Mouse (Mus musculus) spleen, postnatal 4 days (tissue): ENCODE data around the gene Zbtb40.
A peak's percentile ranks its signal among the peaks of the same experiment; 100 is the strongest.

Experiments
- DNase-seq, 2 experiments: peaks; one replicate each; pipeline ENCODE4 v3.0.0; 2022; ENCODE audit warnings: low spot score in 2 of 2

Gene Zbtb40

GRCm38 (mm10) chr4:136977244-136977643 lies 71.4 kb downstream of the Zbtb40 start:
- DNase-seq: no peak

- DNase-seq: peak in 1 of 2 experiments; percentile 80
Measured at GRCm38 (mm10) chr4:136970939-136971338, 77.7 kb downstream of the Zbtb40 start.

- DNase-seq: no peak
Measured at GRCm38 (mm10) chr4:136969503-136970276, 78.9 kb downstream of the Zbtb40 start.

GRCm38 (mm10) chr4:136969096-136969495 lies 79.5 kb downstream of the Zbtb40 start:
- no peak for DNase-seq

GRCm38 (mm10) chr4:136967511-136967910 lies 81.1 kb downstream of the Zbtb40 start:
- no peak for DNase-seq

- DNase-seq: no peak
Measured at GRCm38 (mm10) chr4:136966493-136967390, 81.9 kb downstream of the Zbtb40 start.

GRCm38 (mm10) chr4:136964990-136965421 lies 83.6 kb downstream of the Zbtb40 start:
- DNase-seq: no peak

- DNase-seq: no peak
Measured at GRCm38 (mm10) chr4:136962447-136962846, 86.2 kb downstream of the Zbtb40 start.

GRCm38 (mm10) chr4:136961642-136962285 lies 86.8 kb downstream of the Zbtb40 start:
- no peak for DNase-seq

- no peak for DNase-seq
Measured at GRCm38 (mm10) chr4:136960581-136960980, 88.0 kb downstream of the Zbtb40 start.

- DNase-seq: no peak
Measured at GRCm38 (mm10) chr4:136960068-136960467, 88.5 kb downstream of the Zbtb40 start.

GRCm38 (mm10) chr4:136956751-136957446 lies 91.7 kb downstream of the Zbtb40 start, which contains the start of gene Epha8:
Gene Epha8, minus strand, starts transcription at chr4:136956816.
- DNase-seq: no peak

GRCm38 (mm10) chr4:136954562-136954961 lies 94.0 kb downstream of the Zbtb40 start:
- no peak for DNase-seq

GRCm38 (mm10) chr4:136949266-136949989 lies 99.2 kb downstream of the Zbtb40 start:
- DNase-seq: no peak

GRCm38 (mm10) chr4:136945397-136945796 lies 103.2 kb downstream of the Zbtb40 start:
- DNase-seq: no peak

GRCm38 (mm10) chr4:136944558-136945350 lies 103.8 kb downstream of the Zbtb40 start:
- no peak for DNase-seq

GRCm38 (mm10) chr4:136943175-136943574 lies 105.4 kb downstream of the Zbtb40 start:
- DNase-seq: no peak

- no peak for DNase-seq
Measured at GRCm38 (mm10) chr4:136942761-136943160, 105.8 kb downstream of the Zbtb40 start.

- no peak for DNase-seq
Measured at GRCm38 (mm10) chr4:136937935-136938334, 110.7 kb downstream of the Zbtb40 start.

GRCm38 (mm10) chr4:136937344-136937743 lies 111.3 kb downstream of the Zbtb40 start:
- DNase-seq: no peak
